Mouse (Mus musculus): ENCODE data around the gene Atox1. TPM values are rescaled to one million over a fixed set of nuclear protein-coding genes. Genes with fewer than 3 reads are reported as not detected.

Gene Atox1
- 10 to 100 TPM; 88.4 to 92.4 TPM for total RNA-seq (2021)
- long read RNA-seq, experiment 1, transcript Atox1-201 (4 exons, 541 nt) = major isoform, 84 of 92 reads
- long read RNA-seq, experiment 1, partial matches to known transcripts = 3 of 92 reads
- long read RNA-seq, experiment 1, other reads (novel, unspliced or antisense) = 3 of 92 reads
- long read RNA-seq, experiment 2, transcript Atox1-201 (4 exons, 541 nt) = major isoform, 90 of 93 reads
- long read RNA-seq, experiment 2, partial matches to known transcripts = 2 of 93 reads
- long read RNA-seq, experiment 2, other reads (novel, unspliced or antisense) = 1 of 93 reads

DNA sequence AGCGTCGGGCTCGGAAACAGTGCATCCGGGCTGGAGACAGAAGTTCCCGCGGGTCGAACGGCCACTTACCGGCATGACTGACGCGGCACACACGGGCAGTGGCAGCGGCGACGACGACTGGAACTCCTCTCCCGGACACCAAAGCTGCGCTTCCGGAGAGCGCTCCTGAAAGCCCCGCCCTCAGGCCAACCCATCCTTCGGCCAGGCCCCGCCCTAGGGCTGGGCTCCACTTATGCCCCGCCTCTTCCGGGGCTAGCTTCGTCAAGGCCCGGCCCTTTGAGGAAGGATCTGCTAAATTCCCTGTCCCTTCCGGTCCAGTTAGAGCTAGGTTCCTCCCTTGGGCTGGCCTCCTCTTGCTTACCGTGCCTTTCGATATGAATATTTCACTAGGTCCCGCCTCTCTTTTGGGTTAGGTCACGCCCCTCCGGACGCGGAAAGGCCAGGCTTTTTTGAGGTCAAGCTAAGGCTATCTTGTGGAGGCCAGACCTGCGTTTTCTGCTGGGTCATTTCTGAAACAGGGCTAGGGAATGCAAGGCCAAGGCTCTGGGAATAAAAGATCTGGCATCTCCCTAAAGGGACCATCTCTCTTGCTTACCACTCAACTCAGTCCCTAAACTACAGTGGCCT is at the start of gene Atox1:
TSS of gene Atox1 (minus strand) at position 221 of the 627 bp plus-strand sequence.
- H3K27ac ChIP-seq = peak within 1 kb of the TSS; percentile 89
- peak within 1 kb of the TSS; percentile 93 for H3K4me3 ChIP-seq
- peak; percentile 92 to 96 for DNase-seq (ENCODE audit: low spot score in 2 of 2)
- no peak for TF ChIP-seq CTCF (conservative IDR thresholded peaks at IDR 0.05)

DNA sequence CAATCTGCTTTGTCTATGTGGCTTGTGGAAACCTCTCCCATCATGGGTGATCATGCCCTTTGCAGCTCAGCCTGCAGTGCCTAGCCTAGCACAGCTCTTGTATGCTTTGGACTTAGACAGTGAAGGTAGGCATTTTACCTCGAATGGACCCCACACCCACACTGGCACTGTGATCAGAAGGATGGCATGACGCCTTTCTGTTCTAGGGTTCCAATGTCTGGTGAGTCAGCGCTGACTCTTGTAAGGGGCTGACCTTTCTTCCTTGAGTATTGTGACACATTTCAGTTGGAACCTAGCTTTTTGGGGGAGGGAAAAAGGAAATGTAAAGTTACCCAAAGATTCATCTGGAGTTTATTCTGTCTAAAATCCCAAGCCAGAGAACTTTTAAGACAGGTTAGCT is 44.4 kb upstream of the Atox1 start:
- TF ChIP-seq CTCF (conservative IDR thresholded peaks at IDR 0.05) = no peak
- Histone ChIP-seq H3K4me3 (no peak overlapping the region), H3K27ac (no peak overlapping the region)
- DNase-seq (ENCODE audit: low spot score in 2 of 2) = no peak

DNA sequence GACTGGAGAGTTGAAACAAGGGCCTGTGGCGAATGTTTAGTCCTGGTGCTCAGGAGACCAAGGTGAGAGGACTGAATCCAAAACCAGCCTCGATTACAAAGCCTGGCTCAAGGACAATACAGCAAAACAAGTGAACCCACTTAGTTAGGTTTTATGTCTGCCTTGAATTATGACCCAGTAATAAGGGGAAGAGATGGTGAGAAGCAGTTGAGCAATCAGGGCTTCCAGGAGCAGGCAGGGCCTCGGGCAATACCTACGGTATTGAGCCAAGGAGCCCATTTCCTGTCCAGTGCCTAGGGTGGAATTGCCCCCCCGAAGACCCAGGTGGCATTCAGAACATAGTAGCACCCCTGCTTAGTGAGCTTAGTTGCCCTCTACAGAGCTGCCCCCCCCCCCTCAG is 41.8 kb upstream of the Atox1 start:
- no peak for TF ChIP-seq CTCF (conservative IDR thresholded peaks at IDR 0.05)
- Histone ChIP-seq H3K27ac (no peak overlapping the region), H3K4me3 (no peak overlapping the region)
- DNase-seq (ENCODE audit: low spot score in 2 of 2) = no peak

DNA sequence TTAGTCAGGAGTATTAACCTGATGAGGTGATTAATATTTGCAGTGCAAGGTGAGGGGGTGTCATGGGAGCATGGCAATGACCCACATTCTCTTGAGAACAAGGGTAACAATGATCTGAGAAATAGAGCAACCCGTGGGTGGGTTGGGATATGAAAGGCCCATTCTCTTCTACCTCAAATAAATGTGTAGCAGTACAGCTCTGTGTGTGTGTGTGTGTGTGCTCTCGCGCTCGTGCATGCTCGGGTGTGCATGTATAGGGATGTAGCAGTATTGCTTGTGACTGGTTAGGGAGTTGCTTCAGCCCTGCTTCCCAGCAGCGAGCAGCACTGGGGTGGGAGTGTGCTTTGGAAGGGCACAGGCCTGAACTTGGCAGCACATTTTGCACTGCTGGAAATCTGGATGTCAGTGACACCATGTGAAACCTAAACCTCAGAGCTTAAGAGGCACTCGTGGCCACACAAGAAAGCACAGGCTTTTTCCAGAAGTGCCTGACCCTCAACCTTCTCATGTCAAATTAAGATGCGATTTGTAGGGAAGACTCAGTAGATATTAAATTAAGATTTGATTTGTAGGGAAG is 41.0 kb upstream of the Atox1 start:
- no peak for DNase-seq (ENCODE audit: low spot score in 2 of 2)
- H3K27ac ChIP-seq = no peak overlapping the region
- H3K4me3 ChIP-seq = no peak overlapping the region
- no peak for TF ChIP-seq CTCF (conservative IDR thresholded peaks at IDR 0.05)

DNA sequence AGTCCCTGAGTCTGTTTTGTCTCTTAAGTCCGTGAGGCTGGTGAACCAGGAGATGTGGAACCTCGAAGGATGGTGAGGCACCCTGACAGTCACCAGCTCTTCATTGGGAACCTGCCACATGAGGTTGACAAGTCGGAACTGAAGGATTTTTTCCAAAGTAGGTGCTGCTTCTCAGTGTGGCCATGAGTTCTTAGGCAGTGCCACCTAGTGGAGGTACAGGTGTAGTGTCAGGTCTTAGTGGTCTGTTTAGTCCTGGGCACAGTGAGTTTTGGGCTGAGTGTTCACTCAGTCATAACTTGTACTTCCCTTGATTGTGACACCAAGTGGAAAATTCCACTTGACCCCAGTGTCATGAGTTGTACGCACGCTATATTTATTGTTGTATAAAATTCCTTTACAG is 36.8 kb upstream of the Atox1 start:
- Histone ChIP-seq H3K4me3 (no peak overlapping the region), H3K27ac (no peak overlapping the region)
- peak in 1 of 2 experiments; percentile 38 for DNase-seq (ENCODE audit: low spot score in 2 of 2)
- peak; percentile 83 for TF ChIP-seq CTCF (conservative IDR thresholded peaks at IDR 0.05)

DNA sequence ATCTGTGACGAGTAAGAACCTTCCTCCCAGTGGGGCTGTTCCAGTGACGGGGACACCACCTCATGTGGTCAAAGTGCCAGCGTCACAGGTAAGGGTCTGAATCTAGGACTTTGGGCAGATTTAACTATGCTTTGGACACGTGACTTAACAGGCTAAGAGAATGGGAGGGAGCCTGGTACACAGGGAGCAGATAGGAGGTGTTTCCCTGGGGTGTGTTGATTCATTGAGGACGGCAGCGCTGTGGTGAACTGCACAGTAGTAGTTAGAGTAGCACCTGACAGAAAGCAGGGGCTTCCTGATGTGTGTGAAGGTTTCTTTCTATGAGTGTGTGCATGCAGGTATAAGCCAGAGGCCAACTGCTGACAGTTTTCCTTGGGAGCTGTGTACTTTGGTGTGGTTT is 35.1 kb upstream of the Atox1 start:
- DNase-seq (ENCODE audit: low spot score in 2 of 2) = no peak
- TF ChIP-seq CTCF (conservative IDR thresholded peaks at IDR 0.05) = no peak
- no peak overlapping the region for H3K4me3 ChIP-seq
- H3K27ac ChIP-seq = no peak overlapping the region

DNA sequence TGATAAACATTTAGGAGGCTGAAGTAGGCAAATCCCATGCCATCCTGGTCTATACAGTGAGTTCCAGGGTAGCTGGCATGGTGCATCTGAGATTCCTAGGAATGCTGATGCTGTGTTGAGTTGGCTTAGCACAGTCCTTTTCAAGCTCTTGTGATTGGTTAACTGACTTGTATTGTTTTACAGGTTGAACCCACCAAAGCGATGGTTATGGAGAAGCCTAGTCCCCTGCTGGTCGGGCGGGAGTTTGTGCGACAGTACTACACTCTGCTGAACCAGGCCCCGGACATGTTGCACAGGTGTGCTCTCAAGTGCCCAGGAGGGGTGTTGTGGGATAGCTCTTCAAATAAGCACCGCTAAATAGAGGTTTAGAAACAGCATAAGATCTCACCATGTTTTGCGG is 24.4 kb upstream of the Atox1 start:
- no peak for DNase-seq (ENCODE audit: low spot score in 2 of 2)
- Histone ChIP-seq H3K27ac (no peak overlapping the region), H3K4me3 (no peak overlapping the region)
- no peak for TF ChIP-seq CTCF (conservative IDR thresholded peaks at IDR 0.05)

DNA sequence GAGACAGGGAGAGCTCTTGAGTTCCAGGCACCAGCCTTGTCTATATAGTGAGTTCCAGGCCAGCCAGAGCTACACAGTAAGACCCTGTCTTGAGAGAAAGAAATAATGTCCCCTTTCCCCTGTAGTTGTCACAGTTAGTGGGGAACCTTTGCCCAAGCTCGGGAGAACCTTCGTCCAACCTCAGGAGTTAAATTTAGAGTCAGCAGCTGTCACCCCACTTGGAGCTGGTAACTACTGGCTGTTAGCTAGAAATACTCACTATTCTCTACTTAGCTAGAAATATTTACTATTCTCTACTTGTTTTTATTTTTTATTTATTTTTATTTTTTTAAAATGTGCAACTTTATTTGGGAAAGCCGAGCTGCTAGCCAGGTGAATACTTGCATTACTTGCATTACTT is 12.2 kb upstream of the Atox1 start:
- H3K4me3 ChIP-seq = no peak overlapping the region
- no peak for TF ChIP-seq CTCF (conservative IDR thresholded peaks at IDR 0.05)
- no peak overlapping the region for H3K27ac ChIP-seq
- no peak for DNase-seq (ENCODE audit: low spot score in 2 of 2)

DNA sequence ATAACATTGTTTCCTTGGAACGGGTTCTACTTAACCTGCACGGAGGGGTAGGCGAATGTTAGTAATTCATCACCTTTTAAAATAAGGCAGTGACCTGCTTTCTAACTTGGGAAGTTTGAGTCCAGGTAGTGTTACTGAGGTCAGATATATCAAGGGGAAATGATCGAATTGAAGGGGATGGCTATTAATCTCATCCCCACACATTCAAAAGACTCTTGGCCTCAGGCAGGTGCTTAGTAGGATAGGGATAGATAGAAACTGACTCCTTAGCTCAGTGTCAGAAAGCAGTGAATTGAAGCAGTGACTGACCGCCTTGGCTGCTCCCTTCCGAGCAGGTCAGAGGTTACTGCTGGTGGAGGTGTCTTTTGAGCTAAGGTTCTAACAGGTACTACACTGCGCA is 10.4 kb upstream of the Atox1 start:
- DNase-seq (ENCODE audit: low spot score in 2 of 2) = no peak
- H3K4me3 ChIP-seq = no peak overlapping the region; the same call in 1 of the 2 replicates
- no peak for TF ChIP-seq CTCF (conservative IDR thresholded peaks at IDR 0.05)
- H3K27ac ChIP-seq = no peak overlapping the region

DNA sequence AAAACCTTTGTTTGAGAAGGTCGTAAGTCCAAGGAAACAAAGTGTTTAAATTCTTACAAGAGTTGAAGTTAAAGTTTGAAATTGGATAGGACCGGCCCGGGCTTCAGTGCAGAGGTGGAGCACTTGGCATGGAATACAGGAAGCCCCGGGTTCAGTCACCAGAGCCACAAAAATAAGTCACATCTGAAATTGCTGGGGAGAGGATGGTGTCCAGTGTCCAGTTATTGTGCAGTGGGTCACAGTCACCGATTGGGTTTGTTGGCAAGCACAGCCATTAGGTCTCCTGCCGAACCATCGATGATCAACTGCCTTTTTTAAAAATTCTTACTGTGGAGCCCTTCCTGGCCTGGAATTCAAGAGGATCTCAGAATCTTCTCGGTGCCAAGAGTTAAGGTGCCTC is 9.7 kb upstream of the Atox1 start:
- no peak for TF ChIP-seq CTCF (conservative IDR thresholded peaks at IDR 0.05)
- Histone ChIP-seq H3K4me3 (peak overlapping the region; percentile 85), H3K27ac (no peak overlapping the region)
- DNase-seq (ENCODE audit: low spot score in 2 of 2) = no peak

DNA sequence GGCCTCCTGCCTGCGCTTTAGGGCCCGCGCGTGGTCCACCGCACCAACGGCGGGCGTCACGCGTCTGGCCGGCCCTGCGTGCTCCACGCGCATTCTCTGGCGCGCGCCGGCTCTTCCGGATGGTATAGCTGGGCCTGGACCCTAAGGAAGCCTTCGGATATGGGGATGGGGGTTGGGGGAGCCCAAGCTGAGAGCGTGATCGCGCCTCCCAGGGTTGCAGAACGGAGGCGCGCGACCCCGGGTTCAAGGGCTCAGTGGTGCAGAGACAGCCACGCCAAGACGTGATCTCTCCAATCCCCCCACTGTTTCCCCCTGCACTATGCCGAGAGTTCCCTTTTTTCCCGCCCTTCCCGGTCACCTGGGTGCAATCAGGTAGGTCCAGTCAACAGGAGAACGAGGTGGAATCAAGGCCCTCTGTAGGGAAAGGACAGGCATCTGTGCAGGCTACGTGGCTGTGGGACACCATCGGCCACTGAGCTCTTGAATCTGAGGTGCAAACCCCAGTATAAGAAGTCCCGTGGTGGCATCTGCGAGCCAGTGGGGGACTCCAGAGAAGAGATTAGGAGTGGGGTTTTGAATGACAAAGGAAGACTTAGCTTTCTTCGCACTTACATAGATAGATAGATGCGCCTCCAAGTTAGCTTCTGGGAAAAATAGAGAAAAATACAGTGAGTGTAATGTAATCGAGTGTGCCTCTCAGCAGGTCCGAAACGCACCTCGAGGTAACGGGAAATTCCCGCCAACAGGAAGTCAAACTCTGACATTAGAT is 9.1 kb upstream of the Atox1 start:
- TF ChIP-seq CTCF (conservative IDR thresholded peaks at IDR 0.05) = no peak
- H3K27ac ChIP-seq = peak overlapping the region; percentile 93
- DNase-seq (ENCODE audit: low spot score in 2 of 2) = peak; percentile 18 to 19
- peak overlapping the region; percentile 85 for H3K4me3 ChIP-seq

DNA sequence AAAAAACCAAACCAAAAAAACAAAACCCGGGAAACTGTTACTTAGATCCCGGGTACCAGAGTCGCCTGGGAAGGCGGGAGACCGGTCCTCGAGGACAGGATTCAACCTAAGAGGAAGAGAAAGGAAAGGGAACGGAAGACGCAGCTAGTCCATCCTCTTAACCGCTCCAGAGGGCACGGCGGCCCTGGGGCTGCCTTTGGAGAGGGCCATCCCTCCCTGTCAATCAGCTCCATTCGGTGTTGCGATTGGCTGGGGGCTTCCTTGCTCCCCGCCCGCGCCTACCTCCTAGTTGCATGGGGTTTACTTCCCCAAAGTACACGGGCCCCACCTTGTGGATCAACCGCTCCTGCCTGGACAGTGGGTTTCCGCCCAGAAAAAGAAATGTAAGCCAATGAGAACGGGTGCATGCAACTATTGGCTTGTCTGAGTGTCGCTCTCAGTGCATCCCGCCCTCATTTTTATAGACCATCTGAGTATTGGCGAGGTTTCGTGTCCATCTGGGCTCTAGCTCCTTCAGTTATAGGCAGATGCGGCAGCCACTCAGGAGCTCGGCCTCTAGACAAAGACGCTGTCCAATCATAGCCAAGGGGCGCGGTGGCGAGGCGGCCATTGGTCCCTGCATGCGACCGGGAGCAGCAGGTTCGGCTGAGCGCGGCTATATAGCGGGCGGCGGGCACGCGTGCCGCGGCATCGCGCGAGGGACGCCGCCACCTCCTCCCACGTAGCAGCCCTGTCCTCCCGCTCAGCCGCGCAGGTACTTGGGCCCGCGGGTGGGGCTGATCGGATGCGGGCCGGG is 8.2 kb upstream of the Atox1 start, which contains the start of gene G3bp1:
TSS of gene G3bp1 (plus strand) at position 638 of the 796 bp plus-strand sequence.
- Histone ChIP-seq H3K27ac (peak within 1 kb of the TSS; percentile 98), H3K4me3 (peak within 1 kb of the TSS; percentile 85)
- TF ChIP-seq CTCF (conservative IDR thresholded peaks at IDR 0.05) = peak; percentile 61
- DNase-seq (ENCODE audit: low spot score in 2 of 2) = peak; percentile 98 to 100
